In genomic region chrX:136639754-136640153, GRCm38 (mm10) we compare ENCODE assay signal across 8 mouse cellular contexts. TPM values are rescaled to one million over a fixed set of nuclear protein-coding genes. Genes with fewer than 3 reads are reported as not detected.
DNase-seq lines count a peak whose midpoint lies in the region; ATAC-seq lines count a peak whose summit lies in the region.

No protein-coding gene starts in this region.

- no peaks in the 10 kb centered on the region for H3K9me3 ChIP-seq in embryonic facial prominence, embryonic 11.5 days (replicated peaks; ENCODE audit: control insufficient read depth, low read length)
- no peaks in the 10 kb centered on the region for H3K9me3 ChIP-seq in kidney, embryonic 15.5 days (replicated peaks)
- no peaks in the 10 kb centered on the region for H3K9me3 ChIP-seq in liver, embryonic 11.5 days (ENCODE audit: control insufficient read depth, low read length)

- H3K9ac ChIP-seq in embryonic facial prominence, embryonic 11.5 days (replicated peaks; ENCODE audit: low read length) = no peak overlapping the region
- H3K9ac ChIP-seq in kidney, embryonic 15.5 days = no peak overlapping the region
- H3K9ac ChIP-seq in liver, embryonic 11.5 days (ENCODE audit: low read depth, low read length) = no peak overlapping the region

- no peaks in the 10 kb centered on the region for H3K36me3 ChIP-seq in embryonic facial prominence, embryonic 11.5 days (replicated peaks; ENCODE audit: control insufficient read depth, insufficient read depth, low read depth, low read length)
- H3K36me3 ChIP-seq in kidney, embryonic 15.5 days = no peaks in the 10 kb centered on the region
- no peaks in the 10 kb centered on the region for H3K36me3 ChIP-seq in liver, embryonic 11.5 days (ENCODE audit: control insufficient read depth, insufficient read depth, low read length)

- no peak overlapping the region for H3K27ac ChIP-seq in embryonic facial prominence, embryonic 11.5 days (replicated peaks; ENCODE audit: low read depth, low read length)
- no peak overlapping the region for H3K27ac ChIP-seq in kidney, embryonic 15.5 days
- H3K27ac ChIP-seq in liver, embryonic 11.5 days (ENCODE audit: low read depth, low read length) = no peak overlapping the region

- H3K4me3 ChIP-seq in embryonic facial prominence, embryonic 11.5 days (ENCODE audit: low read depth, low read length) = no peak overlapping the region
- H3K4me3 ChIP-seq in kidney, embryonic 15.5 days (replicated peaks) = no peak overlapping the region
- no peak overlapping the region for H3K4me3 ChIP-seq in liver, embryonic 11.5 days (ENCODE audit: low read depth, low read length)

- 36% methylated on average over 5 of the region's 6 CpGs for WGBS in embryonic facial prominence, embryonic 11.5 days
- 42% methylated on average over 5 of the region's 6 CpGs for WGBS in kidney, embryonic 15.5 days
- 47% methylated on average over 4 of the region's 6 CpGs for WGBS in liver, embryonic 11.5 days

- H3K27me3 ChIP-seq in embryonic facial prominence, embryonic 11.5 days (ENCODE audit: control insufficient read depth, insufficient read depth, low read length) = no peaks in the 10 kb centered on the region
- H3K27me3 ChIP-seq in kidney, embryonic 15.5 days = no peaks in the 10 kb centered on the region; the same call in 1 of the 2 replicates
- H3K27me3 ChIP-seq in liver, embryonic 11.5 days (replicated peaks; ENCODE audit: control insufficient read depth, insufficient read depth, low read length) = no peaks in the 10 kb centered on the region

- DNase-seq in left cerebral cortex, adult 11 months (ENCODE audit: low spot score) = peak; percentile 39
- DNase-seq in left cerebral cortex, postnatal 36 days (ENCODE audit: low spot score in 2 of 2) = no peak
- DNase-seq in embryonic facial prominence, embryonic 11.5 days (ENCODE audit: low spot score) = peak; percentile 26
- DNase-seq in lung, adult 18-20 months = peak; percentile 6 to 58
- DNase-seq in testis, postnatal 10 days (ENCODE audit: low spot score) = peak; percentile 58
- no peak for DNase-seq in heart, postnatal 4 days
- DNase-seq in liver, embryonic 11.5 days (ENCODE audit: low spot score) = no peak

- intact Hi-C loops in left cerebral cortex, postnatal 36 days (cut with DNase I) = no loop called here

- H3K4me2 ChIP-seq in embryonic facial prominence, embryonic 11.5 days (ENCODE audit: low read depth, low read length) = no peak overlapping the region
- H3K4me2 ChIP-seq in kidney, embryonic 15.5 days = no peak overlapping the region
- H3K4me2 ChIP-seq in liver, embryonic 11.5 days = no peak overlapping the region

- H3K4me1 ChIP-seq in embryonic facial prominence, embryonic 11.5 days (ENCODE audit: control insufficient read depth, insufficient read depth, low read length) = no peaks in the 10 kb centered on the region
- no peaks in the 10 kb centered on the region for H3K4me1 ChIP-seq in kidney, embryonic 15.5 days
- no peaks in the 10 kb centered on the region for H3K4me1 ChIP-seq in liver, embryonic 11.5 days (replicated peaks; ENCODE audit: control insufficient read depth, insufficient read depth, low read length)

- ATAC-seq in embryonic facial prominence, embryonic 11.5 days (replicated peaks; ENCODE audit: insufficient number of reproducible peaks, low FRiP score, low TSS enrichment, low read depth) = no peak
- no peak for ATAC-seq in kidney, embryonic 15.5 days (replicated peaks; ENCODE audit: low FRiP score)
- ATAC-seq in liver, embryonic 11.5 days (replicated peaks; ENCODE audit: low FRiP score) = no peak

RNA-seq across cellular contexts. Expression of gene Tceal3, which starts 49.1 kb away (rescaled TPM):
- 100 to 1,000 TPM; 151 to 173 TPM for total RNA-seq in left cerebral cortex, postnatal 36 days (2021)
- 6.7 and 8.2 TPM in 2 replicates for polyA plus RNA-seq in embryonic facial prominence, embryonic 11.5 days (2014; fragmentation: Nextera tagmentation; extraction: Ambion mirVana)
- under 1 TPM; 0.62 to 0.65 TPM for total RNA-seq in heart, postnatal 4 days (2021)
- polyA plus RNA-seq in kidney, embryonic 15.5 days (2015; fragmentation: Nextera tagmentation; extraction: Ambion mirVana) = 9.2 and 10.5 TPM in 2 replicates
- polyA plus RNA-seq in liver, embryonic 11.5 days (2014; fragmentation: Nextera tagmentation; extraction: Ambion mirVana) = 1.6 and 1.9 TPM in 2 replicates

Comparison
In these comparisons a context has a peak if more than half of its experiments do, and no peak if none do; other contexts are left out.
1. DNase-seq: peak in left cerebral cortex, adult 11 months (single experiment), embryonic facial prominence, embryonic 11.5 days (single experiment), lung, adult 18-20 months (2 of 2) and testis, postnatal 10 days (single experiment); none in left cerebral cortex, postnatal 36 days (0 of 2), heart, postnatal 4 days (single experiment) and liver, embryonic 11.5 days (single experiment).